9 mouse cellular contexts compared by ENCODE assay signal in genomic region chr1:62664960-62665645, GRCm38 (mm10). TPM values are rescaled to one million over a fixed set of nuclear protein-coding genes. Genes with fewer than 3 reads are reported as not detected.
DNase-seq lines count a peak whose midpoint lies in the region; ATAC-seq and TF ChIP-seq lines count a peak whose summit lies in the region.
"Had no signal": no experiment of that assay in that cellular context is flagged by ENCODE, and none has a peak within 500 bp of the region (broad histone marks: within the 10 kb centered on the region; RNA-seq: fewer than 3 reads in every experiment).

No protein-coding gene starts in this region.

- H3K27me3 ChIP-seq in ES-Bruce4 (ENCODE audit: control insufficient read depth, insufficient read depth, low read length, poor library complexity, severe bottlenecking): no peaks in the 10 kb centered on the region; the same call in 1 of the 2 replicates
- no peaks in the 10 kb centered on the region for H3K27me3 ChIP-seq in heart, embryonic 11.5 days (ENCODE audit: control insufficient read depth, insufficient read depth, low read length)
- no peaks in the 10 kb centered on the region for H3K27me3 ChIP-seq in kidney, embryonic 16.5 days (ENCODE audit: insufficient read depth, low read length)

- no peaks in the 10 kb centered on the region for H3K9me3 ChIP-seq in ES-Bruce4 (replicated peaks; ENCODE audit: control insufficient read depth, insufficient read depth, low read length, poor library complexity, severe bottlenecking)
- no peaks in the 10 kb centered on the region for H3K9me3 ChIP-seq in heart, embryonic 11.5 days (replicated peaks; ENCODE audit: control insufficient read depth, low read length)
- H3K9me3 ChIP-seq in kidney, embryonic 16.5 days (ENCODE audit: low read length): peaks cover 5% of the 10 kb centered on the region; the same call in 1 of the 2 replicates

- H3K4me2 ChIP-seq in heart, embryonic 11.5 days: no peak overlapping the region
- no peak overlapping the region for H3K4me2 ChIP-seq in kidney, embryonic 16.5 days (replicated peaks; ENCODE audit: low read depth, low read length)
- H3K4me2 ChIP-seq: limb, embryonic 13.5 days had no signal

- TF ChIP-seq EP300 in ES-Bruce4 (IDR thresholded peaks at IDR 0.05; ENCODE audit: insufficient read depth, low read depth, low read length): 0 out of 2 replicates have a peak, but pooled peaks have one; percentile 13

- peak; percentile 84; the same call in 1 of the 2 replicates for ATAC-seq in heart, embryonic 11.5 days (replicated peaks; ENCODE audit: insufficient number of reproducible peaks, low FRiP score, low TSS enrichment)
- peak; percentile 88 for ATAC-seq in kidney, embryonic 16.5 days (ENCODE audit: low FRiP score, low TSS enrichment)
- peak; percentile 82 for ATAC-seq in megakaryocyte, adult 5-6 weeks (ENCODE audit: poor library complexity, severe bottlenecking)

- no peak for TF ChIP-seq CTCF in ES-Bruce4 (IDR thresholded peaks at IDR 0.05; ENCODE audit: low read depth, low read length)

- peak; percentile 59 for DNase-seq in adrenal gland, adult 2 months
- DNase-seq in thymus, postnatal 10 days (ENCODE audit: low spot score in 2 of 2): no peak
- DNase-seq in urinary bladder, postnatal 4 days (ENCODE audit: low spot score in 2 of 2): no peak
- no peak for DNase-seq in left cerebral cortex, adult 8-10 months (ENCODE audit: low spot score in 2 of 2)

- no peaks in the 10 kb centered on the region for H3K4me1 ChIP-seq in ES-Bruce4 (ENCODE audit: control insufficient read depth, insufficient read depth, low read length)
- peaks cover 4% of the 10 kb centered on the region for H3K4me1 ChIP-seq in heart, embryonic 11.5 days (ENCODE audit: control insufficient read depth, insufficient read depth, low read length)
- peaks cover 15% of the 10 kb centered on the region for H3K4me1 ChIP-seq in kidney, embryonic 16.5 days (ENCODE audit: insufficient read depth, low read length)
- H3K4me1 ChIP-seq: limb, embryonic 13.5 days had no signal

- no peak overlapping the region for H3K27ac ChIP-seq in ES-Bruce4 (ENCODE audit: insufficient read depth, low read length)
- peak overlapping the region; percentile 84 for H3K27ac ChIP-seq in heart, embryonic 11.5 days (ENCODE audit: low read depth, low read length)
- H3K27ac ChIP-seq in kidney, embryonic 16.5 days (ENCODE audit: low read length): peak overlapping the region; percentile 61; the same call in 1 of the 2 replicates
- H3K27ac ChIP-seq: limb, embryonic 13.5 days had no signal

- no peaks in the 10 kb centered on the region for H3K36me3 ChIP-seq in ES-Bruce4 (ENCODE audit: control insufficient read depth, insufficient read depth, low read length, poor library complexity, severe bottlenecking)
- H3K36me3 ChIP-seq in heart, embryonic 11.5 days (ENCODE audit: control insufficient read depth, insufficient read depth, low read length): no peaks in the 10 kb centered on the region
- H3K36me3 ChIP-seq in kidney, embryonic 16.5 days (ENCODE audit: insufficient read depth, low read length): no peaks in the 10 kb centered on the region
- H3K36me3 ChIP-seq: limb, embryonic 13.5 days had no signal

- 42% methylated on average over 8 of the region's 8 CpGs for WGBS in heart, embryonic 11.5 days (ENCODE audit: insufficient replicate concordance)
- WGBS in kidney, embryonic 16.5 days: 45% methylated on average over 8 of the region's 8 CpGs

- no peak overlapping the region for H3K4me3 ChIP-seq in ES-Bruce4 (ENCODE audit: low read depth, low read length)
- no peak overlapping the region for H3K4me3 ChIP-seq in heart, embryonic 11.5 days (ENCODE audit: low read depth, low read length)
- no peak overlapping the region for H3K4me3 ChIP-seq in kidney, embryonic 16.5 days (ENCODE audit: low read length)
- H3K4me3 ChIP-seq: limb, embryonic 13.5 days had no signal

- TF ChIP-seq POLR2A in ES-Bruce4 (IDR thresholded peaks at IDR 0.05; ENCODE audit: insufficient read depth, low read length): no peak

- no peak overlapping the region for H3K9ac ChIP-seq in ES-Bruce4 (ENCODE audit: low read depth, poor library complexity, severe bottlenecking)
- no peak overlapping the region for H3K9ac ChIP-seq in heart, embryonic 11.5 days (ENCODE audit: low read depth, low read length)
- H3K9ac ChIP-seq in kidney, embryonic 16.5 days (replicated peaks; ENCODE audit: low read length): no peak overlapping the region
- H3K9ac ChIP-seq: limb, embryonic 13.5 days had no signal

RNA-seq across cellular contexts. Expression of gene Nrp2, which starts 38.0 kb away (rescaled TPM):
- polyA plus RNA-seq in ES-Bruce4 (2011; ENCODE audit: insufficient read depth, insufficient read length, low read depth, missing spikeins): 31.2 and 32.2 TPM in 2 replicates
- total RNA-seq in adrenal gland, adult 2 months (2021): 10 to 100 TPM; 32.1 to 46.3 TPM
- polyA plus RNA-seq in adrenal gland, adult 2 months (2012; rRNA removed): 16.4 and 16.6 TPM in 2 replicates
- polyA plus RNA-seq in heart, embryonic 11.5 days (2014; fragmentation: Nextera tagmentation; extraction: Ambion mirVana): 5.5 and 5.8 TPM in 2 replicates
- 10.2 and 11.2 TPM in 2 replicates for polyA plus RNA-seq in kidney, embryonic 16.5 days (2015; fragmentation: Nextera tagmentation; extraction: Ambion mirVana)
- 3.5 and 3.9 TPM in 2 replicates for total RNA-seq in megakaryocyte, adult 5-6 weeks (2015)
- total RNA-seq in megakaryocyte, adult 5-6 weeks (2017): 5.9 and 6.5 TPM in 2 replicates
- total RNA-seq in left cerebral cortex, adult 8-10 months (2022): 10 to 100 TPM; 28.1 to 33.4 (median 29.6) TPM
